Mouse (Mus musculus) C2C12 (cell line): ENCODE results near the gene Cst11. TPM values are rescaled to one million over a fixed set of nuclear protein-coding genes. Genes with fewer than 3 reads are reported as not detected.
"Not testable (repeated sequence)": the region's sequence is repeated elsewhere in the genome, so short reads cannot be mapped to it uniquely, and the experiment has no call there.

Source experiments
- H3K27me3 ChIP-seq: one replicate; pipeline ENCODE4 v1.6.1; 2011; ENCODE audit not compliant: control insufficient read depth, insufficient read depth, insufficient read length
- H3K36me3 ChIP-seq: one replicate; pipeline ENCODE4 v1.6.1; 2011; ENCODE audit not compliant: control insufficient read depth, insufficient read depth
- H3K4me3 ChIP-seq: one replicate; pipeline ENCODE4 v1.5.1; 2011; ENCODE audit warnings: mild to moderate bottlenecking, control low read depth; ENCODE audit not compliant: poor library complexity, insufficient read depth, severe bottlenecking
- H3K79me2 ChIP-seq: one replicate; pipeline ENCODE4 v1.6.1; 2011; ENCODE audit not compliant: control insufficient read depth, insufficient read depth
- H3K79me3 ChIP-seq: one replicate; pipeline ENCODE4 v1.6.1; 2011; ENCODE audit warnings: low read depth, control low read depth
- H3ac ChIP-seq: one replicate; pipeline ENCODE3; 2011; ENCODE audit warnings: low read depth; ENCODE audit not compliant: control insufficient read depth, insufficient read length
- CEBPB ChIP-seq: IDR thresholded peaks from one replicate; pipeline ENCODE4 v1.6.1; 2011; ENCODE audit warnings: low read depth, mild to moderate bottlenecking, control low read depth, moderate library complexity
- CTCF ChIP-seq: IDR thresholded peaks from one replicate; pipeline ENCODE4 v1.5.1; 2011; ENCODE audit not compliant: control insufficient read depth, insufficient read depth, insufficient read length
- FOSL1 ChIP-seq: IDR thresholded peaks from one replicate; pipeline ENCODE4 v1.8.0; 2011; ENCODE audit warnings: mild to moderate bottlenecking, low read length; ENCODE audit not compliant: poor library complexity, insufficient read depth, severe bottlenecking
- MAX ChIP-seq: IDR thresholded peaks from one replicate; pipeline ENCODE4 v1.6.1; 2011; ENCODE audit warnings: mild to moderate bottlenecking, control low read depth
- MYOD1 ChIP-seq: IDR thresholded peaks from one replicate; pipeline ENCODE4 v1.6.1; 2011; ENCODE audit warnings: low read depth; ENCODE audit not compliant: control insufficient read depth, insufficient read length
- MYOG ChIP-seq: IDR thresholded peaks from one replicate; pipeline ENCODE4 v1.6.1; 2011; ENCODE audit not compliant: control insufficient read depth, insufficient read length; ENCODE audit errors: extremely low read depth
- USF1 ChIP-seq: IDR thresholded peaks from one replicate; pipeline ENCODE4 v1.6.1; 2011; ENCODE audit warnings: low read depth, mild to moderate bottlenecking, control low read depth, moderate library complexity
- long read RNA-seq, 2 experiments: library from polyadenylated mRNA; unstranded; transcript quantifications; one replicate each; pipeline ENCODE4 v2.0.0; 2019 to 2020
- polyA plus RNA-seq: library from polyadenylated mRNA; unstranded; fragments of >200 nt; fragmentation: generic; extraction: Trizol; gene quantifications from one replicate; pipeline ENCODE4 v1.2.1, GENCODE M21; 2012; ENCODE audit warnings: missing spikeins

Cst11 gene
- not detected for polyA plus RNA-seq
- long read RNA-seq, experiment 1: 0 reads
- long read RNA-seq, experiment 2: 0 reads

- H3K4me3 ChIP-seq, H3K36me3 ChIP-seq, H3K79me3 ChIP-seq, H3ac ChIP-seq, H3K27me3 ChIP-seq, H3K79me2 ChIP-seq: not testable (repeated sequence)
Measured at GRCm38 (mm10) chr2:148771397-148771796, at the start of gene Cst11. Cst11 (minus strand) TSS chr2:148771497.

GRCm38 (mm10) chr2:148819909-148820308 lies 48.6 kb upstream of the Cst11 start, which contains the start of gene Cst13:
Cst13 (plus strand) TSS chr2:148820081.
- Histone ChIP-seq H3K27me3 (no peaks in the 10 kb centered on the region), H3ac (no peak within 1 kb of the TSS)

GRCm38 (mm10) chr2:148806696-148807095 lies 35.4 kb upstream of the Cst11 start:
- Histone ChIP-seq H3ac (no peak overlapping the region), H3K79me3 (no peaks in the 10 kb centered on the region), H3K27me3 (no peaks in the 10 kb centered on the region), H3K79me2 (no peaks in the 10 kb centered on the region), H3K36me3 (no peaks in the 10 kb centered on the region), H3K4me3 (no peak overlapping the region)
- no peak for TF ChIP-seq USF1
- no peak for TF ChIP-seq MYOG
- no peak for TF ChIP-seq MAX
- no peak for TF ChIP-seq MYOD1
- no peak for TF ChIP-seq FOSL1

More at GRCm38 (mm10) chr2:148819909-148820308, 48.6 kb upstream of the Cst11 start, which contains the start of gene Cst13:
- Histone ChIP-seq H3K79me2 (no peaks in the 10 kb centered on the region), H3K79me3 (no peaks in the 10 kb centered on the region), H3K4me3 (no peak within 1 kb of the TSS), H3K36me3 (no peaks in the 10 kb centered on the region)
- TF ChIP-seq MYOD1 (no peak), MAX (no peak), MYOG (no peak), FOSL1 (no peak), CEBPB (no peak), USF1 (no peak), CTCF (no peak)

- no peaks in the 10 kb centered on the region for H3K27me3 ChIP-seq
Measured at GRCm38 (mm10) chr2:148801491-148801921, 30.2 kb upstream of the Cst11 start.

GRCm38 (mm10) chr2:148798485-148798884 lies 27.2 kb upstream of the Cst11 start, which contains the start of gene Cst8:
Cst8 (plus strand) TSS chr2:148798785.
- H3K27me3 ChIP-seq: no peaks in the 10 kb centered on the region
- H3K36me3 ChIP-seq: no peaks in the 10 kb centered on the region
- no peak within 1 kb of the TSS for H3ac ChIP-seq
- H3K79me3 ChIP-seq: no peaks in the 10 kb centered on the region
- no peak within 1 kb of the TSS for H3K4me3 ChIP-seq
- TF ChIP-seq CEBPB (no peak), MYOG (no peak), MAX (no peak), MYOD1 (no peak), FOSL1 (no peak), CTCF (no peak), USF1 (no peak)
- no peaks in the 10 kb centered on the region for H3K79me2 ChIP-seq

More at GRCm38 (mm10) chr2:148801491-148801921, 30.2 kb upstream of the Cst11 start:
- Histone ChIP-seq H3K4me3 (no peak overlapping the region), H3K79me3 (no peaks in the 10 kb centered on the region), H3K36me3 (no peaks in the 10 kb centered on the region), H3K79me2 (no peaks in the 10 kb centered on the region), H3ac (no peak overlapping the region)
- TF ChIP-seq FOSL1 (no peak), MYOD1 (no peak), USF1 (no peak), CEBPB (no peak), MYOG (no peak), MAX (no peak), CTCF (no peak)

GRCm38 (mm10) chr2:148789142-148789541 lies 17.8 kb upstream of the Cst11 start, which contains the start of gene Cst12:
Cst12 (plus strand) TSS chr2:148789361.
- Histone ChIP-seq H3K36me3 (no peaks in the 10 kb centered on the region), H3K79me2 (no peaks in the 10 kb centered on the region), H3K27me3 (no peaks in the 10 kb centered on the region), H3ac (no peak within 1 kb of the TSS), H3K79me3 (no peaks in the 10 kb centered on the region), H3K4me3 (no peak within 1 kb of the TSS)
- no peak for TF ChIP-seq USF1
- TF ChIP-seq CTCF: no peak
- TF ChIP-seq MAX: no peak
- TF ChIP-seq MYOD1: no peak
